Mouse (Mus musculus): ENCODE data around the gene Eml6. TPM values are rescaled to one million over a fixed set of nuclear protein-coding genes. Genes with fewer than 3 reads are reported as not detected.

The Eml6 gene
- polyA plus RNA-seq, 1 experiment = 1.2 TPM

- TF ChIP-seq CTCF (IDR thresholded peaks at IDR 0.05; ENCODE audit: control insufficient read depth, insufficient read depth, low read length) (no peak), POLR2A (IDR thresholded peaks at IDR 0.05; ENCODE audit: borderline replicate concordance, control insufficient read depth, low read depth, low read length) (no peak)
- H3K4me3 ChIP-seq (replicated peaks; ENCODE audit: control insufficient read depth, low read depth, low read length) = no peak overlapping the region
- 77% methylated on average over 2 of the region's 2 CpGs for WGBS
- H3K4me1 ChIP-seq (ENCODE audit: control insufficient read depth, insufficient read depth, low read length) = no peaks in the 10 kb centered on the region
- no peak overlapping the region for H3K27ac ChIP-seq (ENCODE audit: control insufficient read depth, insufficient read depth, low read depth, low read length, poor library complexity)
Observed at GRCm38 (mm10) chr11:29924332-29924731, 101.5 kb downstream of the Eml6 start.

GRCm38 (mm10) chr11:29923851-29924250, 102.0 kb downstream of the Eml6 start:
- no peak for TF ChIP-seq CTCF (IDR thresholded peaks at IDR 0.05; ENCODE audit: control insufficient read depth, insufficient read depth, low read length)
- TF ChIP-seq POLR2A (IDR thresholded peaks at IDR 0.05; ENCODE audit: borderline replicate concordance, control insufficient read depth, low read depth, low read length) = no peak
- no peaks in the 10 kb centered on the region for H3K4me1 ChIP-seq (ENCODE audit: control insufficient read depth, insufficient read depth, low read length)
- no peak overlapping the region for H3K4me3 ChIP-seq (replicated peaks; ENCODE audit: control insufficient read depth, low read depth, low read length)
- H3K27ac ChIP-seq (ENCODE audit: control insufficient read depth, insufficient read depth, low read depth, low read length, poor library complexity) = no peak overlapping the region
- WGBS = 80% methylated on average over 1 of the region's 1 CpGs

GRCm38 (mm10) chr11:29913180-29913579, 112.7 kb downstream of the Eml6 start:
- Histone ChIP-seq H3K4me3 (replicated peaks; ENCODE audit: control insufficient read depth, low read depth, low read length) (no peak overlapping the region), H3K4me1 (ENCODE audit: control insufficient read depth, insufficient read depth, low read length) (no peaks in the 10 kb centered on the region), H3K27ac (ENCODE audit: control insufficient read depth, insufficient read depth, low read depth, low read length, poor library complexity) (no peak overlapping the region)
- 73% methylated on average over 4 of the region's 4 CpGs for WGBS
- TF ChIP-seq CTCF (IDR thresholded peaks at IDR 0.05; ENCODE audit: control insufficient read depth, insufficient read depth, low read length) (no peak), POLR2A (IDR thresholded peaks at IDR 0.05; ENCODE audit: borderline replicate concordance, control insufficient read depth, low read depth, low read length) (no peak)

GRCm38 (mm10) chr11:29909330-29909729, 116.5 kb downstream of the Eml6 start:
- H3K4me3 ChIP-seq (replicated peaks; ENCODE audit: control insufficient read depth, low read depth, low read length) = no peak overlapping the region
- TF ChIP-seq POLR2A (IDR thresholded peaks at IDR 0.05; ENCODE audit: borderline replicate concordance, control insufficient read depth, low read depth, low read length) (no peak), CTCF (IDR thresholded peaks at IDR 0.05; ENCODE audit: control insufficient read depth, insufficient read depth, low read length) (no peak)
- no peak overlapping the region for H3K27ac ChIP-seq (ENCODE audit: control insufficient read depth, insufficient read depth, low read depth, low read length, poor library complexity)
- no peaks in the 10 kb centered on the region for H3K4me1 ChIP-seq (ENCODE audit: control insufficient read depth, insufficient read depth, low read length)

GRCm38 (mm10) chr11:29885160-29885559, 140.7 kb downstream of the Eml6 start:
- TF ChIP-seq POLR2A (IDR thresholded peaks at IDR 0.05; ENCODE audit: borderline replicate concordance, control insufficient read depth, low read depth, low read length) = no peak
- no peak for TF ChIP-seq CTCF (IDR thresholded peaks at IDR 0.05; ENCODE audit: control insufficient read depth, insufficient read depth, low read length)
- Histone ChIP-seq H3K27ac (ENCODE audit: control insufficient read depth, insufficient read depth, low read depth, low read length, poor library complexity) (no peak overlapping the region), H3K4me3 (replicated peaks; ENCODE audit: control insufficient read depth, low read depth, low read length) (no peak overlapping the region), H3K4me1 (ENCODE audit: control insufficient read depth, insufficient read depth, low read length) (no peaks in the 10 kb centered on the region)
- WGBS = 3% methylated on average over 1 of the region's 1 CpGs

GRCm38 (mm10) chr11:29884355-29884754, 141.5 kb downstream of the Eml6 start:
- WGBS = 47% methylated on average over 1 of the region's 1 CpGs
- no peaks in the 10 kb centered on the region for H3K4me1 ChIP-seq (ENCODE audit: control insufficient read depth, insufficient read depth, low read length)
- H3K27ac ChIP-seq (ENCODE audit: control insufficient read depth, insufficient read depth, low read depth, low read length, poor library complexity) = no peak overlapping the region
- TF ChIP-seq CTCF (IDR thresholded peaks at IDR 0.05; ENCODE audit: control insufficient read depth, insufficient read depth, low read length) = no peak
- no peak overlapping the region for H3K4me3 ChIP-seq (replicated peaks; ENCODE audit: control insufficient read depth, low read depth, low read length)

GRCm38 (mm10) chr11:29883024-29883423, 142.8 kb downstream of the Eml6 start:
- no peak overlapping the region for H3K4me3 ChIP-seq (replicated peaks; ENCODE audit: control insufficient read depth, low read depth, low read length)
- no peaks in the 10 kb centered on the region for H3K4me1 ChIP-seq (ENCODE audit: control insufficient read depth, insufficient read depth, low read length)
- 77% methylated on average over 4 of the region's 4 CpGs for WGBS
- TF ChIP-seq POLR2A (IDR thresholded peaks at IDR 0.05; ENCODE audit: borderline replicate concordance, control insufficient read depth, low read depth, low read length) = no peak
- no peak for TF ChIP-seq CTCF (IDR thresholded peaks at IDR 0.05; ENCODE audit: control insufficient read depth, insufficient read depth, low read length)
- H3K27ac ChIP-seq (ENCODE audit: control insufficient read depth, insufficient read depth, low read depth, low read length, poor library complexity) = no peak overlapping the region

GRCm38 (mm10) chr11:29879641-29880040, 146.2 kb downstream of the Eml6 start:
- Histone ChIP-seq H3K4me3 (replicated peaks; ENCODE audit: control insufficient read depth, low read depth, low read length) (no peak overlapping the region), H3K27ac (ENCODE audit: control insufficient read depth, insufficient read depth, low read depth, low read length, poor library complexity) (no peak overlapping the region), H3K4me1 (ENCODE audit: control insufficient read depth, insufficient read depth, low read length) (no peaks in the 10 kb centered on the region)
- TF ChIP-seq CTCF (IDR thresholded peaks at IDR 0.05; ENCODE audit: control insufficient read depth, insufficient read depth, low read length) = no peak
- TF ChIP-seq POLR2A (IDR thresholded peaks at IDR 0.05; ENCODE audit: borderline replicate concordance, control insufficient read depth, low read depth, low read length) = no peak
- 72% methylated on average over 2 of the region's 2 CpGs for WGBS

- WGBS = 80% methylated on average over 1 of the region's 1 CpGs
- H3K27ac ChIP-seq (ENCODE audit: control insufficient read depth, insufficient read depth, low read depth, low read length, poor library complexity) = no peak overlapping the region
- no peaks in the 10 kb centered on the region for H3K4me1 ChIP-seq (ENCODE audit: control insufficient read depth, insufficient read depth, low read length)
- no peak for TF ChIP-seq POLR2A (IDR thresholded peaks at IDR 0.05; ENCODE audit: borderline replicate concordance, control insufficient read depth, low read depth, low read length)
- TF ChIP-seq CTCF (IDR thresholded peaks at IDR 0.05; ENCODE audit: control insufficient read depth, insufficient read depth, low read length) = no peak
- no peak overlapping the region for H3K4me3 ChIP-seq (replicated peaks; ENCODE audit: control insufficient read depth, low read depth, low read length)
Observed at GRCm38 (mm10) chr11:29877981-29878380, 147.9 kb downstream of the Eml6 start.

All from bone marrow, adult 2 months (tissue).